Mouse (Mus musculus): Measurements from ENCODE around the gene Gm11937. TPM values are rescaled to one million over a fixed set of nuclear protein-coding genes. Genes with fewer than 3 reads are reported as not detected.
"Not testable (repeated sequence)": the region's sequence is repeated elsewhere in the genome, so short reads cannot be mapped to it uniquely, and the experiment has no call there.

Gm11937 gene
- polyA plus RNA-seq, 1 experiment from 2014 or later, result not detected

DNA sequence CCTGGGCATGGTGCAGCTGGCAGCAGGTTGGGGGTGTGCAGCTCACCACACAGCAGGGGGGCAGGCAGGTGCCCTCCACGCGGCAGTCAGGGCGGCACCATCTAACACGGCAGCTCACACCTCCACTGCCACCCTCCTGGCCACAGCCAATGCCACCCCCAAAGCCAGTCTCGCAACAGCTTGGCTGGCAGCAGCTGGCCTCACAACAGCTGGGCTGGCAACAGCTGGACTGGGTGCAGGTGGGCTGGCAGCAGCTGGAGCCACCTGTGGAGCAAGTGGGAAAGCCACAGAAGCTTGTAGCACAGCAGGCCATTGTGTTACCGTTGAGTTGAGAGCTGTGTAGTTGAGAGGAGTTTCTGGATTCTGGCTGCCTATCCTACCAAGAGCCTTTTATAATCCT, 12.2 kb downstream of the Gm11937 start, which contains the start of gene Krtap9-3:
Krtap9-3 (minus strand) TSS at position 364 of the 400 bp plus-strand sequence.
- not testable (repeated sequence) for H3K4me3 ChIP-seq (ENCODE audit: low read depth, low read length); H3K27me3 ChIP-seq (ENCODE audit: control insufficient read depth, insufficient read depth, low read length); H3K27ac ChIP-seq (ENCODE audit: low read depth, low read length); H3K36me3 ChIP-seq (ENCODE audit: control insufficient read depth, insufficient read depth, low read length); ATAC-seq (replicated peaks; ENCODE audit: insufficient number of reproducible peaks, low FRiP score, low TSS enrichment); H3K4me2 ChIP-seq; H3K9me3 ChIP-seq (replicated peaks; ENCODE audit: control insufficient read depth, low read length); H3K4me1 ChIP-seq (ENCODE audit: control insufficient read depth, insufficient read depth, low read length); H3K9ac ChIP-seq (ENCODE audit: low read depth, low read length)
- WGBS (ENCODE audit: insufficient replicate concordance), result 73% methylated on average over 6 of the region's 6 CpGs

DNA sequence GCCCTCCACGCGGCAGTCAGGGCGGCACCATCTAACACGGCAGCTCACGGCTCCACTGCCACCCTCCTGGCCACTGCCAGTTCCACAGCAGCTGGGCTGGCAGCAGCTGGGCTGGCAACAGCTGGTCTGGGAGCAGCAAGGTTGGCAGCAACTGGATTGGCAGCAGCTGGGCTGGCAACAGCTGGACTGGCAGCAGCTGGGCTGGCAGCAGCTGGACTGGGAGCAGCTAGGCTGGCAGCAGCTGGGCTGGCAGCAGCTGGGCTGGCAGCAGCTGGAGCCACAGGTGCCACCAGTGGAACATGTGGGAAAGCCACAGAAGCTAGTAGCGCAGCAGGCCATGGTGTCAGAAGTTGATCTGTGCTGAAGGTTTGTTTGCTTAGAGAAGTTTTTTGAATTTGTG, 19.0 kb downstream of the Gm11937 start, which contains the start of gene Krtap1-3:
Krtap1-3 (minus strand) TSS at position 359 of the 400 bp plus-strand sequence.
- H3K4me1 ChIP-seq (ENCODE audit: control insufficient read depth, insufficient read depth, low read length), result no peaks in the 10 kb centered on the region

DNA sequence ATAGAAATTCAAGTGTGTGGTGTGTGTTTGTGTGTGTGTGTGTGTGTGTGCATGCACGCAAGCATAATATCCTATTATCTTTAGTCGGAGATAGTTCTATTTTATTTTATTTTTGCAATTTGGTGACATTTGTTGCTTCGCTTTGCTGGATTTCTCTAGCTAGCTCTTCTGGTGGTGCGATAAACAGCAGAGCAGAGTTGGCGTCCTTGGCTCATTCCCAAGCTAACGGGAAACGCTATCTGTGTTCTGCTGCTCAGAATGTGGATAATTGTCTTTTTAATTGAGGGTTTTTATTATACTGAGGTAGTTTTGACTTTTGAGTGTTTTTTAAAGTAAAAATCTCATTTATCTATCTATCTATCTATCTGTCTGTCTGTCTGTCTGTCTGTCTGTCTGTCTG, 24.9 kb downstream of the Gm11937 start:
- H3K4me2 ChIP-seq, result no peak overlapping the region
- no peaks in the 10 kb centered on the region for H3K27me3 ChIP-seq (ENCODE audit: control insufficient read depth, insufficient read depth, low read length)
- no peaks in the 10 kb centered on the region for H3K36me3 ChIP-seq (ENCODE audit: control insufficient read depth, insufficient read depth, low read length)
- no peak for ATAC-seq (replicated peaks; ENCODE audit: insufficient number of reproducible peaks, low FRiP score, low TSS enrichment)
- H3K9me3 ChIP-seq (replicated peaks; ENCODE audit: control insufficient read depth, low read length), result no peaks in the 10 kb centered on the region
- no peaks in the 10 kb centered on the region for H3K4me1 ChIP-seq (ENCODE audit: control insufficient read depth, insufficient read depth, low read length)
- WGBS (ENCODE audit: insufficient replicate concordance), result 86% methylated on average over 7 of the region's 7 CpGs
- no peak overlapping the region for H3K4me3 ChIP-seq (ENCODE audit: low read depth, low read length)
- H3K9ac ChIP-seq (ENCODE audit: low read depth, low read length), result no peak overlapping the region
- no peak overlapping the region for H3K27ac ChIP-seq (ENCODE audit: low read depth, low read length)

More for the DNA sequence above, 19.0 kb downstream of the Gm11937 start, which contains the start of gene Krtap1-3:
- Histone ChIP-seq H3K27ac (ENCODE audit: low read depth, low read length) (no peak within 1 kb of the TSS), H3K9me3 (replicated peaks; ENCODE audit: control insufficient read depth, low read length) (no peaks in the 10 kb centered on the region), H3K4me3 (ENCODE audit: low read depth, low read length) (no peak within 1 kb of the TSS), H3K4me2 (no peak within 1 kb of the TSS), H3K36me3 (ENCODE audit: control insufficient read depth, insufficient read depth, low read length) (no peaks in the 10 kb centered on the region), H3K9ac (ENCODE audit: low read depth, low read length) (no peak within 1 kb of the TSS), H3K27me3 (ENCODE audit: control insufficient read depth, insufficient read depth, low read length) (no peaks in the 10 kb centered on the region)
- 68% methylated on average over 6 of the region's 6 CpGs for WGBS (ENCODE audit: insufficient replicate concordance)
- ATAC-seq (replicated peaks; ENCODE audit: insufficient number of reproducible peaks, low FRiP score, low TSS enrichment), result no peak

DNA sequence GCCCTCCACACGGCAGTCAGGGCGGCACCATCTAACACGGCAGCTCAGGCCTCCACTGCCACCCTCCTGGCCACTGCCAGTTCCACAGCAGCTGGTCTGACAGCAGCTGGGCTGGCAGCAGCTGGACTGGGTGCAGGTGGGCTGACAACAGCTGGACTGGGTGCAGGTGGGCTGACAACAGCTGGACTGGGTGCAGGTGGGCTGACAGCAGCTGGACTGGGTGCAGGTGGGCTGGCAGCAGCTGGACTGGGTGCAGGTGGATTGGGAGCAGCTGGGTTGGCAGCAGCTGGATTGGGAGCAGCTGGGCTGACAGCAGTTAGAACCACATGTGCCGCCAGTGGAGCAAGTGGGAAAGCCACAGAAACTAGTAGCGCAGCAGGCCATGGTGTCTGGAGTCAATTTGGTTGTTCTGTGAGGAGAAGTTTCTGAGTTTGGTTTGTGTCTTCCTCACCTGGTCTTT, 26.7 kb downstream of the Gm11937 start, which contains the start of gene Krtap1-4:
Krtap1-4 (minus strand) TSS at position 410 of the 460 bp plus-strand sequence.
- Histone ChIP-seq H3K4me1 (ENCODE audit: control insufficient read depth, insufficient read depth, low read length) (no peaks in the 10 kb centered on the region), H3K27me3 (ENCODE audit: control insufficient read depth, insufficient read depth, low read length) (no peaks in the 10 kb centered on the region), H3K4me3 (ENCODE audit: low read depth, low read length) (no peak within 1 kb of the TSS), H3K27ac (ENCODE audit: low read depth, low read length) (no peak within 1 kb of the TSS), H3K36me3 (ENCODE audit: control insufficient read depth, insufficient read depth, low read length) (no peaks in the 10 kb centered on the region), H3K4me2 (no peak within 1 kb of the TSS), H3K9ac (ENCODE audit: low read depth, low read length) (no peak within 1 kb of the TSS), H3K9me3 (replicated peaks; ENCODE audit: control insufficient read depth, low read length) (no peaks in the 10 kb centered on the region)
- 73% methylated on average over 5 of the region's 5 CpGs for WGBS (ENCODE audit: insufficient replicate concordance)
- no peak for ATAC-seq (replicated peaks; ENCODE audit: insufficient number of reproducible peaks, low FRiP score, low TSS enrichment)

DNA sequence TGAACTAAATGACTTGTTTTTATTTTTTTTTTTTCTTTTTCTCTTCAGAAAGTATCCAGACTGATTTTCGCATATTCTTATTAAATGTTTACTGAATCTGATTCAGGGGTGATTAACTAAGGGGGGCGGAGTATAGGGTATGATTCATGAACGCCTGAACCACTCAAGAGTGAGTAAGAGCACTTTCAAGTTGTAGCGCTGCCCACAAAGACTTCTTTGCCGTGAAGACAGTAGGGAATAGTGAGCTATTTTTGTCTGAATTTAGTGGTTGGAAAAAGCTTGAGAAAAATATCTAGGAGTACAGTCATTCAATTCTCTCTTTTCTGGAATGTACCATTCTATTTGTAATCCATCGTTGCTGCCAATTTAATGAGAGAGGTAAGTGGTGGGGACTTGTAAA, 28.4 kb downstream of the Gm11937 start:
- no peaks in the 10 kb centered on the region for H3K4me1 ChIP-seq (ENCODE audit: control insufficient read depth, insufficient read depth, low read length)
- no peaks in the 10 kb centered on the region for H3K36me3 ChIP-seq (ENCODE audit: control insufficient read depth, insufficient read depth, low read length)
- no peaks in the 10 kb centered on the region for H3K9me3 ChIP-seq (replicated peaks; ENCODE audit: control insufficient read depth, low read length)
- no peak overlapping the region for H3K4me2 ChIP-seq
- no peaks in the 10 kb centered on the region for H3K27me3 ChIP-seq (ENCODE audit: control insufficient read depth, insufficient read depth, low read length)
- 74% methylated on average over 6 of the region's 6 CpGs for WGBS (ENCODE audit: insufficient replicate concordance)
- no peak overlapping the region for H3K4me3 ChIP-seq (ENCODE audit: low read depth, low read length)
- no peak overlapping the region for H3K9ac ChIP-seq (ENCODE audit: low read depth, low read length)
- H3K27ac ChIP-seq (ENCODE audit: low read depth, low read length), result no peak overlapping the region
- no peak for ATAC-seq (replicated peaks; ENCODE audit: insufficient number of reproducible peaks, low FRiP score, low TSS enrichment)

DNA sequence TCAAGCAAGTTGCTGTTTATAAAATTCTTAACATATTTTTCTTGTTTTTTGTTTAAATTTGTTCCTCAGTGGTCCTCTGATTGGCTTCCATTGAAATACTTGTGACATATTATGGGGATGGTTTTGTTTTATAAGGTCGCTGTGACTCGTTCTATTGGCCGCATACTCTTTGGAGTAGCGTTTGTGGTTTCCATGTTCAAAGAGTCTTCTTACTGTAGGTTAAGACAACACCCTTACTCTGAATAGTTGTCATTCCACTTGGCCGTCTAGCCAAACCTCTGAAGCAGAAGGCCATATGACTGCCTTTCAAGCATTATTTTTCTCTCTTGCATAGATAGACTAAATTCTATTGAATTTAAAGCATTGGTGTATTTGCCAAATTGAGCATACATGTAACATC, 28.9 kb downstream of the Gm11937 start:
- Histone ChIP-seq H3K36me3 (ENCODE audit: control insufficient read depth, insufficient read depth, low read length) (no peaks in the 10 kb centered on the region), H3K4me3 (ENCODE audit: low read depth, low read length) (no peak overlapping the region), H3K9ac (ENCODE audit: low read depth, low read length) (no peak overlapping the region), H3K27ac (ENCODE audit: low read depth, low read length) (no peak overlapping the region), H3K4me2 (no peak overlapping the region), H3K9me3 (replicated peaks; ENCODE audit: control insufficient read depth, low read length) (no peaks in the 10 kb centered on the region), H3K27me3 (ENCODE audit: control insufficient read depth, insufficient read depth, low read length) (no peaks in the 10 kb centered on the region), H3K4me1 (ENCODE audit: control insufficient read depth, insufficient read depth, low read length) (no peaks in the 10 kb centered on the region)
- ATAC-seq (replicated peaks; ENCODE audit: insufficient number of reproducible peaks, low FRiP score, low TSS enrichment), result no peak
- 89% methylated on average over 5 of the region's 5 CpGs for WGBS (ENCODE audit: insufficient replicate concordance)

DNA sequence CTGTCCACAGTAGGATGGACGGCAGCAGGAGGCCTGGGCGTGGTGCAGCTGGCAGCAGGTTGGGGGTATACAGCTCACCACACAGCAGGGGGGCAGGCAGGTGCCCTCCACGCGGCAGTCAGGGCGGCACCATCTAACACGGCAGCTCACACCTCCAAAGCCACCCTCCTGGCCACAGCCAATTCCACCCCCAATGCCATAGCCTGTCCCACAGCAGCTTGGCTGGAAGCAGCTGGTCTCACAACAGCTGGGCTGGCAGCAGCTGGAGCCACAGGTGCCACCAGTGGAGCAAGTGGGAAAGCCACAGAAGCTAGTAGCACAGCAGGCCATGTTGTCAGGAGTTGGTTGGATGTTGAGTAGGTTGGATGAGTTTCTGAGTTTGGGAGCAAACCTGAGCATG, 29.4 kb downstream of the Gm11937 start, which contains the start of gene Krtap1-5:
Krtap1-5 (minus strand) TSS at position 381 of the 400 bp plus-strand sequence.
- WGBS (ENCODE audit: insufficient replicate concordance), result 79% methylated on average over 6 of the region's 6 CpGs
- H3K4me1 ChIP-seq (ENCODE audit: control insufficient read depth, insufficient read depth, low read length), result no peaks in the 10 kb centered on the region
- ATAC-seq (replicated peaks; ENCODE audit: insufficient number of reproducible peaks, low FRiP score, low TSS enrichment), result no peak

DNA sequence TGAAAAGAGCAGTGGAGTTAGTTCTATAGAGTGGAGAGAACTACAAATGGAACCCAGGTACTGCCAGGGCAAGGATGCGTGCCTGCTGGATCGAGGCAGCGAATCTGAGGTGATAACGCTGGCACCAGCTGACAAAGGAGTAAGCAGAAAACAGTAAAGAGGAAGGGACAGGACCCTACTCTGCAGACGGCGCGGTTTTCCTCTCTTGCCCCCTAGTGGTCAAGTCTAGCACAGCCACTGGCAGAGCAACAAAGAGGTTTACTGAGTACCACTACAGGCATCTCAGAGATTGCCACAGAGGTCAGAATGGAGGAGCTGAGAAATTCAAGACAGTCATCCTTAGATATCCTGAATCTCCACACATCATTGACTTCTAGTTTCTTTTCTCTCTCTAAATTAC, 35.9 kb downstream of the Gm11937 start:
- no peak overlapping the region for H3K4me3 ChIP-seq (ENCODE audit: low read depth, low read length)
- H3K27me3 ChIP-seq (ENCODE audit: control insufficient read depth, insufficient read depth, low read length), result no peaks in the 10 kb centered on the region
- WGBS (ENCODE audit: insufficient replicate concordance), result 1% methylated on average over 7 of the region's 7 CpGs
- no peaks in the 10 kb centered on the region for H3K4me1 ChIP-seq (ENCODE audit: control insufficient read depth, insufficient read depth, low read length)
- no peak overlapping the region for H3K27ac ChIP-seq (ENCODE audit: low read depth, low read length)
- no peaks in the 10 kb centered on the region for H3K36me3 ChIP-seq (ENCODE audit: control insufficient read depth, insufficient read depth, low read length)
- H3K9ac ChIP-seq (ENCODE audit: low read depth, low read length), result no peak overlapping the region
- peak overlapping the region; percentile 52 for H3K4me2 ChIP-seq
- H3K9me3 ChIP-seq (replicated peaks; ENCODE audit: control insufficient read depth, low read length), result no peaks in the 10 kb centered on the region
- no peak for ATAC-seq (replicated peaks; ENCODE audit: insufficient number of reproducible peaks, low FRiP score, low TSS enrichment)

More for the DNA sequence above, 29.4 kb downstream of the Gm11937 start, which contains the start of gene Krtap1-5:
- H3K9ac ChIP-seq (ENCODE audit: low read depth, low read length), result no peak within 1 kb of the TSS
- H3K27ac ChIP-seq (ENCODE audit: low read depth, low read length), result no peak within 1 kb of the TSS
- no peak within 1 kb of the TSS for H3K4me2 ChIP-seq
- H3K9me3 ChIP-seq (replicated peaks; ENCODE audit: control insufficient read depth, low read length), result no peaks in the 10 kb centered on the region
- H3K27me3 ChIP-seq (ENCODE audit: control insufficient read depth, insufficient read depth, low read length), result no peaks in the 10 kb centered on the region
- H3K4me3 ChIP-seq (ENCODE audit: low read depth, low read length), result no peak within 1 kb of the TSS
- no peaks in the 10 kb centered on the region for H3K36me3 ChIP-seq (ENCODE audit: control insufficient read depth, insufficient read depth, low read length)

DNA sequence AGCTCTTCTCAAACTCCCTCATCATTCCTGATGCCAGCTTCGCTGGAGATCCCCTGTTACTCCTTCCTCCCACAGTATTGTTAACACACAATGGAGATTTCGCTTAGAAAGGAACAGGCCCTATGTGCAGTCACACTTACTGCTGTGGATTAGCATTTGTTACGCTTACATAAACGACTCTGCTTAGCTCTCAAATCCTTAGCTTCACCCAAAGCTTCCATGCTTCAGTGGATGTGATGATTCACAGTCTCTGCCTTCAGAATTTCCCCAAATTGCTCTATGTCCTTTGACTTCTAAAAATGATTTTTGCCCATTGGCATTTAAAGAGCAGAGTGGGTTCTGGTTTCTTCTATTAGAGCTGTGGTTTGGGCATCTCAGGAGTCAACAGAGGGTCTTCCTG, 36.8 kb downstream of the Gm11937 start:
- no peaks in the 10 kb centered on the region for H3K9me3 ChIP-seq (replicated peaks; ENCODE audit: control insufficient read depth, low read length)
- no peaks in the 10 kb centered on the region for H3K36me3 ChIP-seq (ENCODE audit: control insufficient read depth, insufficient read depth, low read length)
- no peak overlapping the region for H3K4me2 ChIP-seq
- H3K4me3 ChIP-seq (ENCODE audit: low read depth, low read length), result no peak overlapping the region
- ATAC-seq (replicated peaks; ENCODE audit: insufficient number of reproducible peaks, low FRiP score, low TSS enrichment), result no peak
- no peak overlapping the region for H3K27ac ChIP-seq (ENCODE audit: low read depth, low read length)
- H3K4me1 ChIP-seq (ENCODE audit: control insufficient read depth, insufficient read depth, low read length), result no peaks in the 10 kb centered on the region
- 66% methylated on average over 4 of the region's 4 CpGs for WGBS (ENCODE audit: insufficient replicate concordance)
- no peaks in the 10 kb centered on the region for H3K27me3 ChIP-seq (ENCODE audit: control insufficient read depth, insufficient read depth, low read length)
- H3K9ac ChIP-seq (ENCODE audit: low read depth, low read length), result no peak overlapping the region

All from heart, embryonic 11.5 days (tissue).